Mouse (Mus musculus): ENCODE measurements around the gene BC051665.
A peak's percentile ranks its signal among the peaks of the same experiment; 100 is the strongest.

Gene BC051665

GRCm38 (mm10) chr13:60743381-60744077, 42.6 kb downstream of the BC051665 start:
- DNase-seq (ENCODE audit: low read depth, low spot score): no peak

- DNase-seq (ENCODE audit: low read depth, low spot score): no peak
These were observed 43.6 kb downstream of the BC051665 start for GRCm38 (mm10) chr13:60742611-60743010.

GRCm38 (mm10) chr13:60740248-60740647, 45.9 kb downstream of the BC051665 start:
- DNase-seq (ENCODE audit: low read depth, low spot score): no peak

- no peak for DNase-seq (ENCODE audit: low read depth, low spot score)
These were observed 47.7 kb downstream of the BC051665 start for GRCm38 (mm10) chr13:60738429-60738828.

GRCm38 (mm10) chr13:60737632-60738324, 48.4 kb downstream of the BC051665 start:
- peak; percentile 73 for DNase-seq (ENCODE audit: low read depth, low spot score)

- no peak for DNase-seq (ENCODE audit: low read depth, low spot score)
These were observed 49.6 kb downstream of the BC051665 start for GRCm38 (mm10) chr13:60736421-60737105.

DNA sequence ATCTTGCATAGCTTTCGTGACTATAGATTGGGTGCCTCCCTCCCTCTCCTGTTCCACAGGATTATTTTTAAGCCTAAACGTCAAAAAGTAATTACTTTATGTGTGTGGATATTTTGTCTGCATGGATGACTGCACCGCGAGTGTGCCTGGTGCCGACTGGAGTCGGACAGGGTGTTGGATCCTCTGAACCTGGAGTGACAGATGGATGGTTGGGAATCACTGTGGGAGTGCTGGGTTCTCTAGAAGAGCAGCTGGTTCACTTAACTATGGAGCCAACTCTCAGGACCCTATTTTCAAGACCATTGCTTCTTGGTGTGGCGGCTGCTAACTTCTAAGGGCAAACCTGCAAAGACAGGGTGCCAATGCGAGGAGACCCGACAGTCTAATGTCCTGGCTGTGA, 50.9 kb downstream of the BC051665 start:
- DNase-seq (ENCODE audit: low read depth, low spot score): no peak

Data from WW6 (cell line).